Mouse (Mus musculus) midbrain, embryonic 14.5 days (tissue): ENCODE data around the gene Pisd. TPM values are rescaled to one million over a fixed set of nuclear protein-coding genes. Genes with fewer than 3 reads are reported as not detected.
A peak's percentile ranks its signal among the peaks of the same experiment; 100 is the strongest.

Experiments
- ATAC-seq: fragments of 200-750 bp; cut with Nextera tagmentation; 2 replicates; pipeline ENCODE4 v1.8.0; 2017; ENCODE audit warnings: moderate number of reproducible peaks, moderate library complexity; ENCODE audit not compliant: low FRiP score, low TSS enrichment
- DNase-seq: peaks from one replicate; pipeline ENCODE4 v3.0.0-alpha.2; 2015
- H3K27ac ChIP-seq: fragments of 300-500 bp; sonication (generic); replicated peaks from 2 replicates; pipeline ENCODE4 v1.5.1; 2014; ENCODE audit warnings: mild to moderate bottlenecking, low read depth, low read length, moderate library complexity
- H3K27me3 ChIP-seq: fragments of 300-500 bp; sonication (generic); 2 replicates; pipeline ENCODE4 v1.6.1; 2014; ENCODE audit warnings: low read length, control low read depth, mixed read lengths; ENCODE audit not compliant: control insufficient read depth, insufficient read depth
- H3K36me3 ChIP-seq: fragments of 300-500 bp; sonication (generic); 2 replicates; pipeline ENCODE4 v1.6.1; 2014; ENCODE audit warnings: low read length, control low read depth; ENCODE audit not compliant: control insufficient read depth, insufficient read depth
- H3K4me1 ChIP-seq: fragments of 300-500 bp; sonication (generic); 2 replicates; pipeline ENCODE4 v1.6.1; 2014; ENCODE audit warnings: mild to moderate bottlenecking, antibody characterized with exemption, low read length, control low read depth; ENCODE audit not compliant: control insufficient read depth, insufficient read depth
- H3K4me2 ChIP-seq: fragments of 300-500 bp; sonication (generic); 2 replicates; pipeline ENCODE4 v1.6.1; 2014; ENCODE audit warnings: mild to moderate bottlenecking, low read length, moderate library complexity
- H3K4me3 ChIP-seq: fragments of 300-500 bp; sonication (generic); replicated peaks from 2 replicates; pipeline ENCODE4 v1.5.1; 2014; ENCODE audit warnings: low read depth, low read length
- H3K9ac ChIP-seq: fragments of 300-500 bp; sonication (generic); replicated peaks from 2 replicates; pipeline ENCODE4 v1.6.1; 2014; ENCODE audit warnings: mild to moderate bottlenecking, low read length, moderate library complexity
- H3K9me3 ChIP-seq: fragments of 300-500 bp; sonication (generic); 2 replicates; pipeline ENCODE4 v1.6.1; 2016; ENCODE audit warnings: low read length, control low read depth, mixed read lengths; ENCODE audit not compliant: control insufficient read depth
- WGBS: fragments of 180-500 bp; shearing (Covaris S2); extraction: QIAGEN DNeasy Blood & Tissue Kit; methylation state at CpG from one replicate; pipeline ENCODE4 v1.1.7; 2014; 5-methylcytosine and 5-hydroxymethylcytosine counted together
- polyA plus RNA-seq: library from polyadenylated mRNA; unstranded; fragments of >200 nt; fragmentation: Nextera tagmentation; extraction: Ambion mirVana; gene quantifications from 2 replicates; pipeline ENCODE4 v1.2.1, GENCODE M21; 2014

Pisd gene
- polyA plus RNA-seq, 1 experiment from 2014 or later: 106 TPM

GRCm38 (mm10) chr5:32722263-32722662 is 63.2 kb downstream of the Pisd start:
- Histone ChIP-seq H3K4me3 (no peak overlapping the region), H3K9ac (no peak overlapping the region), H3K27me3 (no peaks in the 10 kb centered on the region), H3K4me2 (no peak overlapping the region), H3K27ac (no peak overlapping the region), H3K36me3 (no peaks in the 10 kb centered on the region), H3K9me3 (no peaks in the 10 kb centered on the region), H3K4me1 (no peaks in the 10 kb centered on the region)
- no peak for DNase-seq
- no peak for ATAC-seq
- WGBS: 69% methylated on average over 7 of the region's 7 CpGs

- no peak overlapping the region for H3K9ac ChIP-seq
- no peak overlapping the region for H3K27ac ChIP-seq
- H3K4me2 ChIP-seq: no peak overlapping the region
- DNase-seq (no peak), ATAC-seq (no peak)
- 72% methylated on average over 3 of the region's 3 CpGs for WGBS
- no peak overlapping the region for H3K4me3 ChIP-seq
- H3K9me3 ChIP-seq: no peaks in the 10 kb centered on the region
- no peaks in the 10 kb centered on the region for H3K36me3 ChIP-seq
- H3K27me3 ChIP-seq: no peaks in the 10 kb centered on the region
- H3K4me1 ChIP-seq: no peaks in the 10 kb centered on the region
Measured at GRCm38 (mm10) chr5:32721316-32721715, 64.1 kb downstream of the Pisd start.

GRCm38 (mm10) chr5:32720416-32720815 is 65.0 kb downstream of the Pisd start:
- DNase-seq: no peak
- 85% methylated on average over 9 of the region's 9 CpGs for WGBS

GRCm38 (mm10) chr5:32718916-32719315 is 66.5 kb downstream of the Pisd start:
- Histone ChIP-seq H3K9me3 (no peaks in the 10 kb centered on the region), H3K9ac (no peak overlapping the region), H3K27me3 (no peaks in the 10 kb centered on the region), H3K4me1 (no peaks in the 10 kb centered on the region), H3K4me2 (no peak overlapping the region), H3K4me3 (no peak overlapping the region), H3K27ac (no peak overlapping the region), H3K36me3 (no peaks in the 10 kb centered on the region)
- DNase-seq: no peak
- no peak for ATAC-seq
- WGBS: 70% methylated on average over 6 of the region's 6 CpGs

More at GRCm38 (mm10) chr5:32720416-32720815, 65.0 kb downstream of the Pisd start:
- no peaks in the 10 kb centered on the region for H3K9me3 ChIP-seq
- no peak overlapping the region for H3K9ac ChIP-seq
- no peak overlapping the region for H3K4me2 ChIP-seq
- H3K27me3 ChIP-seq: no peaks in the 10 kb centered on the region
- no peaks in the 10 kb centered on the region for H3K4me1 ChIP-seq
- no peak for ATAC-seq
- no peak overlapping the region for H3K4me3 ChIP-seq
- H3K27ac ChIP-seq: no peak overlapping the region
- H3K36me3 ChIP-seq: no peaks in the 10 kb centered on the region

GRCm38 (mm10) chr5:32717726-32718125 is 67.7 kb downstream of the Pisd start:
- H3K27ac ChIP-seq: no peak overlapping the region
- H3K4me1 ChIP-seq: 0 out of 2 replicates have a peak, but pooled peaks cover 1% of the 10 kb centered on the region
- H3K9ac ChIP-seq: no peak overlapping the region
- no peaks in the 10 kb centered on the region for H3K27me3 ChIP-seq
- 59% methylated on average over 1 of the region's 1 CpGs for WGBS
- H3K4me3 ChIP-seq: no peak overlapping the region
- DNase-seq (no peak), ATAC-seq (no peak)
- H3K4me2 ChIP-seq: no peak overlapping the region
- no peaks in the 10 kb centered on the region for H3K9me3 ChIP-seq
- no peaks in the 10 kb centered on the region for H3K36me3 ChIP-seq

- Histone ChIP-seq H3K36me3 (no peaks in the 10 kb centered on the region), H3K4me2 (peak overlapping the region; percentile 71), H3K9ac (peak overlapping the region; percentile 65), H3K27me3 (no peaks in the 10 kb centered on the region), H3K4me1 (0 out of 2 replicates have a peak, but pooled peaks cover 5% of the 10 kb centered on the region), H3K9me3 (no peaks in the 10 kb centered on the region), H3K27ac (peak overlapping the region; percentile 85), H3K4me3 (peak overlapping the region; percentile 65)
- under 1% methylated on average over 55 of the region's 55 CpGs for WGBS
- ATAC-seq (peak; percentile 96), DNase-seq (peak; percentile 98)
Measured at GRCm38 (mm10) chr5:32713703-32714467, 71.6 kb downstream of the Pisd start.

GRCm38 (mm10) chr5:32713042-32713702 is 72.3 kb downstream of the Pisd start:
- Histone ChIP-seq H3K36me3 (no peaks in the 10 kb centered on the region), H3K9me3 (no peaks in the 10 kb centered on the region), H3K4me3 (peak overlapping the region; percentile 65), H3K27ac (peak overlapping the region; percentile 85), H3K9ac (peak overlapping the region; percentile 65), H3K27me3 (no peaks in the 10 kb centered on the region), H3K4me2 (peak overlapping the region; percentile 71), H3K4me1 (0 out of 2 replicates have a peak, but pooled peaks cover 5% of the 10 kb centered on the region)
- ATAC-seq (no peak), DNase-seq (no peak)
- 20% methylated on average over 2 of the region's 2 CpGs for WGBS

- H3K36me3 ChIP-seq: no peaks in the 10 kb centered on the region
- WGBS: 70% methylated on average over 4 of the region's 4 CpGs
- H3K9ac ChIP-seq: no peak overlapping the region; the same call in 1 of the 2 replicates
- no peak overlapping the region for H3K27ac ChIP-seq
- no peak for DNase-seq
- no peak for ATAC-seq
- H3K4me3 ChIP-seq: peak overlapping the region; percentile 65
- peak overlapping the region; percentile 71 for H3K4me2 ChIP-seq
- H3K27me3 ChIP-seq: no peaks in the 10 kb centered on the region
- 0 out of 2 replicates have a peak, but pooled peaks cover 5% of the 10 kb centered on the region for H3K4me1 ChIP-seq
- no peaks in the 10 kb centered on the region for H3K9me3 ChIP-seq
Measured at GRCm38 (mm10) chr5:32712221-32713041, 73.0 kb downstream of the Pisd start.
